10 mouse cellular contexts compared by ENCODE assay signal in the genomic region with DNA sequence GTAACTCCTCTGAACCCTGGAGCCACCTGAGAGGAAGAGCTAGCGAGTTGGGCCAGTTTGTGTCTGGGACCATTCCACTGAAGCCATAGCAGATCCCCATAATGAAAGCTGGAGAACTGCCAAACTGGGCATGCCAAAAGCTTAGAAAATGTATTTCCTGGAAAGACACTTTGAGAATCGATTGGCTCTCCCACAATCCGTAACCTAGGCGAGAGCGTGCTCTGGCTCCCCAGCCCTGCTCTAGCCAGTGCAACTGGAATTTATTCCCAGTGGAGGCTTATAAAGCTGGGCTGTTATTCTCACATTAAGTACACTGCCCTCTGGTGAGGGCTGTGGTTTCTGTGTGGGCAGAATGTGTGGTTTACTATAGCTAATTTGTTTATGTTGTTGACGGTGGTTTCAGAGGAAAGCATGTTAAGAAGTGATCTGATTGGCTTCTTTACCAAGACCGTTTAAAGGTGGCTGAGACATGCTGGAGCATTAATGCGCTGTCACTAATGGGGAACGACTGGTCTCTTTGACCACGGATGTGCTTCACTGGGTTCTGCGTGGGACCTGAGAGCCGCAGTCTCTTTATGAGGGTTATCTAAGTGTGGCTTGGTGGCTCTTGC.
DNase-seq lines count a peak whose midpoint lies in the region; ATAC-seq and TF ChIP-seq lines count a peak whose summit lies in the region.
"Had no signal": no experiment of that assay in that cellular context is flagged by ENCODE, and none has a peak within 500 bp of the region (broad histone marks: within the 10 kb centered on the region; RNA-seq: fewer than 3 reads in every experiment).

No protein-coding gene starts in this region.

- H3K4me2 ChIP-seq in kidney, embryonic 16.5 days (replicated peaks; ENCODE audit: low read depth, low read length) = peak overlapping the region; percentile 7; the same call in 1 of the 2 replicates

- 0 out of 2 replicates have a peak, but pooled peaks have one; percentile 22 for TF ChIP-seq CTCF in small intestine, adult 2 months (IDR thresholded peaks at IDR 0.05; ENCODE audit: extremely low read depth, insufficient read length, insufficient replicate concordance, low read depth, low read length)

- peak overlapping the region; percentile 79 for H3K27ac ChIP-seq in kidney, embryonic 16.5 days (ENCODE audit: low read length)
- peak overlapping the region; percentile 83 for H3K27ac ChIP-seq in small intestine, adult 2 months (ENCODE audit: insufficient read depth, low read depth, low read length)

- no peaks in the 10 kb centered on the region for H3K36me3 ChIP-seq in kidney, embryonic 16.5 days (ENCODE audit: insufficient read depth, low read length)
- H3K36me3 ChIP-seq in small intestine, adult 2 months (ENCODE audit: control insufficient read depth, insufficient read depth, low read length) = no peaks in the 10 kb centered on the region

- no peaks in the 10 kb centered on the region for H3K9me3 ChIP-seq in kidney, embryonic 16.5 days (ENCODE audit: low read length)

- no peak overlapping the region for H3K4me3 ChIP-seq in kidney, embryonic 16.5 days (ENCODE audit: low read length)
- peak overlapping the region; percentile 14; the same call in 1 of the 2 replicates for H3K4me3 ChIP-seq in small intestine, adult 2 months (ENCODE audit: low read depth, low read length)
- H3K4me3 ChIP-seq: myocyte had no signal

- peaks cover 39% of the 10 kb centered on the region for H3K4me1 ChIP-seq in kidney, embryonic 16.5 days (ENCODE audit: insufficient read depth, low read length)
- peaks cover 15% of the 10 kb centered on the region; the same call in 1 of the 2 replicates for H3K4me1 ChIP-seq in small intestine, adult 2 months (ENCODE audit: control insufficient read depth, insufficient read depth, insufficient read length, low read length)

- peak; percentile 89 for ATAC-seq in kidney, embryonic 16.5 days (ENCODE audit: low FRiP score, low TSS enrichment)
- ATAC-seq in activated CD4-positive, CD25-positive, alpha-beta regulatory T cell, adult 4 months = no peak

- H3K27me3 ChIP-seq in kidney, embryonic 16.5 days (ENCODE audit: insufficient read depth, low read length) = no peaks in the 10 kb centered on the region
- H3K27me3 ChIP-seq in small intestine, adult 2 months (ENCODE audit: control insufficient read depth, insufficient read depth, low read length) = no peaks in the 10 kb centered on the region

- WGBS in kidney, embryonic 16.5 days = 55% methylated on average over 12 of the region's 12 CpGs
- WGBS in small intestine, adult 2 months = 30% methylated on average over 12 of the region's 12 CpGs

- no peak overlapping the region for H3K9ac ChIP-seq in kidney, embryonic 16.5 days (replicated peaks; ENCODE audit: low read length)

- peak; percentile 32 to 48 for DNase-seq in lung, adult 18-20 months
- DNase-seq in lung, postnatal 25 days (ENCODE audit: low spot score) = no peak
- DNase-seq in heart, adult 9 months (ENCODE audit: low spot score in 2 of 2) = peak; percentile 36 to 41
- no peak for DNase-seq in spleen, postnatal 36 days (ENCODE audit: low spot score in 2 of 2)
- no peak for DNase-seq in right cerebral cortex, postnatal 10 days (ENCODE audit: low spot score in 2 of 2)
- DNase-seq: layer of hippocampus, adult 9-11 months had no signal

- TF ChIP-seq POLR2A in small intestine, adult 2 months (IDR thresholded peaks at IDR 0.05; ENCODE audit: low read depth, low read length) = no peak

Comparison
In these comparisons a context has a peak if more than half of its experiments do, and no peak if none do; other contexts are left out.
1. DNase-seq: peak in lung, adult 18-20 months (2 of 2) and heart, adult 9 months (2 of 2); none in lung, postnatal 25 days (single experiment), spleen, postnatal 36 days (0 of 2) and right cerebral cortex, postnatal 10 days (0 of 2).